Mouse (Mus musculus) embryonic facial prominence, embryonic 10.5 days (tissue): Measurements from ENCODE around the gene Ryr2. TPM values are rescaled to one million over a fixed set of nuclear protein-coding genes. Genes with fewer than 3 reads are reported as not detected.

Source experiments
- DNase-seq: peaks from one replicate; pipeline ENCODE4 v3.0.0-alpha.2; 2017; ENCODE audit warnings: low spot score
- H3K27ac ChIP-seq: fragments of 300-500 bp; sonication (generic); replicated peaks from 2 replicates; pipeline ENCODE4 v1.5.1; 2016; ENCODE audit warnings: mild to moderate bottlenecking
- H3K27me3 ChIP-seq: fragments of 300-500 bp; sonication (generic); replicated peaks from 2 replicates; pipeline ENCODE4 v1.6.1; 2016; ENCODE audit warnings: low read depth, mild to moderate bottlenecking; ENCODE audit not compliant: poor library complexity, severe bottlenecking
- H3K36me3 ChIP-seq: fragments of 300-500 bp; sonication (generic); replicated peaks from 2 replicates; pipeline ENCODE4 v1.6.1; 2016; ENCODE audit warnings: mild to moderate bottlenecking, moderate library complexity
- H3K4me1 ChIP-seq: fragments of 300-500 bp; sonication (generic); 2 replicates; pipeline ENCODE4 v1.6.1; 2016
- H3K4me3 ChIP-seq: fragments of 300-500 bp; sonication (generic); 2 replicates; pipeline ENCODE4 v1.5.1; 2016; ENCODE audit warnings: mild to moderate bottlenecking, moderate library complexity
- H3K9me3 ChIP-seq: fragments of 300-500 bp; sonication (generic); 2 replicates; pipeline ENCODE4 v1.6.1; 2016; ENCODE audit warnings: mild to moderate bottlenecking
- WGBS: fragments of 180-500 bp; shearing (Covaris S2); methylation state at CpG from one replicate; pipeline ENCODE4 v1.1.7; 2016; 5-methylcytosine and 5-hydroxymethylcytosine counted together
- polyA plus RNA-seq: library from polyadenylated mRNA; unstranded; fragments of >200 nt; fragmentation: Nextera tagmentation; extraction: Ambion mirVana; gene quantifications from 2 replicates; pipeline ENCODE4 v1.2.1, GENCODE M21; 2016

Gene Ryr2
- polyA plus RNA-seq, 1 experiment from 2014 or later, result 0.14 TPM

- H3K27ac ChIP-seq, result no peak overlapping the region
- 93% methylated on average over 2 of the region's 2 CpGs for WGBS
- no peaks in the 10 kb centered on the region for H3K27me3 ChIP-seq
- no peaks in the 10 kb centered on the region for H3K4me1 ChIP-seq
- no peak for DNase-seq
- H3K36me3 ChIP-seq, result no peaks in the 10 kb centered on the region
- H3K4me3 ChIP-seq, result no peak overlapping the region
- no peaks in the 10 kb centered on the region for H3K9me3 ChIP-seq
These were observed 191.1 kb downstream of the Ryr2 start for GRCm38 (mm10) chr13:11915619-11916018.

- no peak overlapping the region for H3K4me3 ChIP-seq
- 85% methylated on average over 3 of the region's 3 CpGs for WGBS
- no peaks in the 10 kb centered on the region for H3K27me3 ChIP-seq
These were observed 192.1 kb downstream of the Ryr2 start for GRCm38 (mm10) chr13:11914682-11915081.

GRCm38 (mm10) chr13:11912208-11912607 lies 194.5 kb downstream of the Ryr2 start:
- no peak for DNase-seq
- no peak overlapping the region for H3K27ac ChIP-seq
- no peaks in the 10 kb centered on the region for H3K27me3 ChIP-seq

More at GRCm38 (mm10) chr13:11914682-11915081, 192.1 kb downstream of the Ryr2 start:
- Histone ChIP-seq H3K27ac (no peak overlapping the region), H3K4me1 (no peaks in the 10 kb centered on the region), H3K9me3 (no peaks in the 10 kb centered on the region), H3K36me3 (no peaks in the 10 kb centered on the region)
- DNase-seq, result no peak

GRCm38 (mm10) chr13:11908123-11908522 lies 198.6 kb downstream of the Ryr2 start:
- no peaks in the 10 kb centered on the region for H3K9me3 ChIP-seq
- no peak for DNase-seq
- no peak overlapping the region for H3K27ac ChIP-seq
- no peak overlapping the region for H3K4me3 ChIP-seq
- WGBS, result 88% methylated on average over 4 of the region's 4 CpGs
- H3K36me3 ChIP-seq, result no peaks in the 10 kb centered on the region
- H3K27me3 ChIP-seq, result no peaks in the 10 kb centered on the region
- H3K4me1 ChIP-seq, result no peaks in the 10 kb centered on the region

More at GRCm38 (mm10) chr13:11912208-11912607, 194.5 kb downstream of the Ryr2 start:
- Histone ChIP-seq H3K9me3 (no peaks in the 10 kb centered on the region), H3K36me3 (no peaks in the 10 kb centered on the region), H3K4me3 (no peak overlapping the region), H3K4me1 (no peaks in the 10 kb centered on the region)
- WGBS, result 82% methylated on average over 2 of the region's 2 CpGs

- Histone ChIP-seq H3K27me3 (no peaks in the 10 kb centered on the region), H3K36me3 (no peaks in the 10 kb centered on the region), H3K27ac (no peak overlapping the region), H3K4me1 (no peaks in the 10 kb centered on the region), H3K9me3 (no peaks in the 10 kb centered on the region), H3K4me3 (no peak overlapping the region)
- WGBS, result 72% methylated on average over 2 of the region's 2 CpGs
- no peak for DNase-seq
These were observed 201.6 kb downstream of the Ryr2 start for GRCm38 (mm10) chr13:11905126-11905525.

- Histone ChIP-seq H3K4me3 (no peak overlapping the region), H3K4me1 (no peaks in the 10 kb centered on the region), H3K27ac (no peak overlapping the region), H3K27me3 (no peaks in the 10 kb centered on the region), H3K9me3 (no peaks in the 10 kb centered on the region), H3K36me3 (no peaks in the 10 kb centered on the region)
- whole genome bisulfite sequencing, result 48% methylated on average over 9 of the region's 9 CpGs
- no peak for DNase-seq
These were observed 203.5 kb downstream of the Ryr2 start for GRCm38 (mm10) chr13:11903272-11903671.

- WGBS, result 55% methylated on average over 6 of the region's 6 CpGs
- Histone ChIP-seq H3K4me3 (no peak overlapping the region), H3K9me3 (no peaks in the 10 kb centered on the region), H3K4me1 (no peaks in the 10 kb centered on the region), H3K27ac (no peak overlapping the region), H3K36me3 (no peaks in the 10 kb centered on the region), H3K27me3 (no peaks in the 10 kb centered on the region)
- no peak for DNase-seq
These were observed 203.9 kb downstream of the Ryr2 start for GRCm38 (mm10) chr13:11902856-11903255.

GRCm38 (mm10) chr13:11900631-11901030 lies 206.1 kb downstream of the Ryr2 start:
- Histone ChIP-seq H3K4me1 (no peaks in the 10 kb centered on the region), H3K9me3 (no peaks in the 10 kb centered on the region), H3K36me3 (no peaks in the 10 kb centered on the region), H3K27me3 (no peaks in the 10 kb centered on the region), H3K4me3 (no peak overlapping the region), H3K27ac (no peak overlapping the region)
- DNase-seq, result no peak
- WGBS, result 80% methylated on average over 2 of the region's 2 CpGs

- no peaks in the 10 kb centered on the region for H3K4me1 ChIP-seq
- DNase-seq, result no peak
- H3K9me3 ChIP-seq, result no peaks in the 10 kb centered on the region
- 73% methylated on average over 1 of the region's 1 CpGs for WGBS
- no peaks in the 10 kb centered on the region for H3K36me3 ChIP-seq
- no peak overlapping the region for H3K27ac ChIP-seq
- no peaks in the 10 kb centered on the region for H3K27me3 ChIP-seq
- H3K4me3 ChIP-seq, result no peak overlapping the region
These were observed 211.1 kb downstream of the Ryr2 start for GRCm38 (mm10) chr13:11895631-11896030.

GRCm38 (mm10) chr13:11891739-11892138 lies 215.0 kb downstream of the Ryr2 start:
- WGBS, result 90% methylated on average over 3 of the region's 3 CpGs
- no peak overlapping the region for H3K27ac ChIP-seq
- H3K36me3 ChIP-seq, result no peaks in the 10 kb centered on the region
- H3K27me3 ChIP-seq, result no peaks in the 10 kb centered on the region
- no peak for DNase-seq
- no peak overlapping the region for H3K4me3 ChIP-seq
- no peaks in the 10 kb centered on the region for H3K4me1 ChIP-seq
- H3K9me3 ChIP-seq, result no peaks in the 10 kb centered on the region

- 85% methylated on average over 3 of the region's 3 CpGs for WGBS
- H3K27me3 ChIP-seq, result no peaks in the 10 kb centered on the region
- DNase-seq, result no peak
- no peak overlapping the region for H3K4me3 ChIP-seq
- H3K36me3 ChIP-seq, result no peaks in the 10 kb centered on the region
- H3K4me1 ChIP-seq, result no peaks in the 10 kb centered on the region
- no peak overlapping the region for H3K27ac ChIP-seq
- H3K9me3 ChIP-seq, result no peaks in the 10 kb centered on the region
These were observed 215.6 kb downstream of the Ryr2 start for GRCm38 (mm10) chr13:11891115-11891514.

GRCm38 (mm10) chr13:11884175-11884574 lies 222.6 kb downstream of the Ryr2 start:
- Histone ChIP-seq H3K27ac (no peak overlapping the region), H3K27me3 (no peaks in the 10 kb centered on the region), H3K36me3 (no peaks in the 10 kb centered on the region), H3K4me3 (no peak overlapping the region), H3K9me3 (no peaks in the 10 kb centered on the region), H3K4me1 (no peaks in the 10 kb centered on the region)
- 92% methylated on average over 3 of the region's 3 CpGs for WGBS
- DNase-seq, result no peak

GRCm38 (mm10) chr13:11882359-11882758 lies 224.4 kb downstream of the Ryr2 start:
- H3K27me3 ChIP-seq, result no peaks in the 10 kb centered on the region
- H3K36me3 ChIP-seq, result no peaks in the 10 kb centered on the region
- DNase-seq, result no peak
- no peaks in the 10 kb centered on the region for H3K4me1 ChIP-seq
- 89% methylated on average over 4 of the region's 4 CpGs for WGBS
- no peak overlapping the region for H3K4me3 ChIP-seq
- H3K27ac ChIP-seq, result no peak overlapping the region
- no peaks in the 10 kb centered on the region for H3K9me3 ChIP-seq
